Mouse (Mus musculus): ENCODE data around the gene Gm5617.

GRCm38 (mm10) chr9:48479838-48480410, 15.3 kb upstream of the Gm5617 start:
- TF ChIP-seq POLR2A (IDR thresholded peaks at IDR 0.05; ENCODE audit: extremely low read depth, insufficient read depth, low read length) (no peak), CTCF (IDR thresholded peaks at IDR 0.05; ENCODE audit: extremely low read depth, insufficient read depth, low read length) (no peak)

Data from cortical plate, adult 2 months (tissue).